Mouse (Mus musculus) kidney, adult 18-20 months (tissue): ENCODE data around the gene Abhd11.
"Not testable (repeated sequence)": the region's sequence is repeated elsewhere in the genome, so short reads cannot be mapped to it uniquely, and the experiment has no call there.

Experiments used
- DNase-seq: peaks from one replicate; pipeline ENCODE4 v3.0.0; 2021

Gene Abhd11

GRCm38 (mm10) chr5:135008671-135009589 lies at the start of gene Abhd11:
Gene Abhd11, plus strand, starts transcription at chr5:135009152.
- DNase-seq: peak; percentile 99

- DNase-seq: no peak
Measured at GRCm38 (mm10) chr5:134960430-134960829, 48.5 kb upstream of the Abhd11 start.

GRCm38 (mm10) chr5:134961519-134961918 lies 47.4 kb upstream of the Abhd11 start:
- DNase-seq: no peak

GRCm38 (mm10) chr5:134963546-134963945 lies 45.4 kb upstream of the Abhd11 start:
- DNase-seq: no peak

GRCm38 (mm10) chr5:134964655-134965054 lies 44.3 kb upstream of the Abhd11 start:
- DNase-seq: not testable (repeated sequence)

- DNase-seq: peak; percentile 78
Measured at GRCm38 (mm10) chr5:134965473-134965851, 43.5 kb upstream of the Abhd11 start.

- peak; percentile 50 for DNase-seq
Measured at GRCm38 (mm10) chr5:134965852-134966821, 42.8 kb upstream of the Abhd11 start.

- DNase-seq: no peak
Measured at GRCm38 (mm10) chr5:134967164-134967944, 41.6 kb upstream of the Abhd11 start.

- no peak for DNase-seq
Measured at GRCm38 (mm10) chr5:134970671-134971070, 38.3 kb upstream of the Abhd11 start.

GRCm38 (mm10) chr5:134973081-134973480 lies 35.9 kb upstream of the Abhd11 start:
- DNase-seq: no peak

GRCm38 (mm10) chr5:134973526-134973925 lies 35.4 kb upstream of the Abhd11 start:
- DNase-seq: no peak

- no peak for DNase-seq
Measured at GRCm38 (mm10) chr5:134974294-134974693, 34.7 kb upstream of the Abhd11 start.

GRCm38 (mm10) chr5:134974921-134975320 lies 34.0 kb upstream of the Abhd11 start:
- no peak for DNase-seq

GRCm38 (mm10) chr5:134976164-134976563 lies 32.8 kb upstream of the Abhd11 start:
- no peak for DNase-seq

GRCm38 (mm10) chr5:134976577-134977250 lies 32.2 kb upstream of the Abhd11 start:
- no peak for DNase-seq

- no peak for DNase-seq
Measured at GRCm38 (mm10) chr5:134977837-134978236, 31.1 kb upstream of the Abhd11 start.

- no peak for DNase-seq
Measured at GRCm38 (mm10) chr5:134981149-134981548, 27.8 kb upstream of the Abhd11 start.

GRCm38 (mm10) chr5:134983111-134983510 lies 25.8 kb upstream of the Abhd11 start:
- no peak for DNase-seq

GRCm38 (mm10) chr5:134983771-134984170 lies 25.2 kb upstream of the Abhd11 start:
- DNase-seq: no peak

- DNase-seq: peak; percentile 79
Measured at GRCm38 (mm10) chr5:134985633-134986297, 23.2 kb upstream of the Abhd11 start, which contains the start of gene Cldn3. Gene Cldn3, plus strand, starts transcription at chr5:134986214.
